Mouse (Mus musculus) common myeloid progenitor, adult 5-6 weeks (primary cell): ENCODE data around the gene Adipoq. TPM values are rescaled to one million over a fixed set of nuclear protein-coding genes. Genes with fewer than 3 reads are reported as not detected.

Experiments
- ATAC-seq: replicated peaks from 2 replicates; pipeline ENCODE4 v1.8.0; 2016; ENCODE audit warnings: low read depth, mild to moderate bottlenecking, moderate TSS enrichment, inconsistent platforms; ENCODE audit not compliant: poor library complexity, severe bottlenecking
- total RNA-seq: library from RNA; stranded (forward); fragments of 200-1000, 187-1606 nt; gene quantifications from 2 replicates; pipeline ENCODE4 v1.2.3, GENCODE M21; 2017

Adipoq gene
- total RNA-seq, 1 experiment from 2014 or later = not detected

DNA sequence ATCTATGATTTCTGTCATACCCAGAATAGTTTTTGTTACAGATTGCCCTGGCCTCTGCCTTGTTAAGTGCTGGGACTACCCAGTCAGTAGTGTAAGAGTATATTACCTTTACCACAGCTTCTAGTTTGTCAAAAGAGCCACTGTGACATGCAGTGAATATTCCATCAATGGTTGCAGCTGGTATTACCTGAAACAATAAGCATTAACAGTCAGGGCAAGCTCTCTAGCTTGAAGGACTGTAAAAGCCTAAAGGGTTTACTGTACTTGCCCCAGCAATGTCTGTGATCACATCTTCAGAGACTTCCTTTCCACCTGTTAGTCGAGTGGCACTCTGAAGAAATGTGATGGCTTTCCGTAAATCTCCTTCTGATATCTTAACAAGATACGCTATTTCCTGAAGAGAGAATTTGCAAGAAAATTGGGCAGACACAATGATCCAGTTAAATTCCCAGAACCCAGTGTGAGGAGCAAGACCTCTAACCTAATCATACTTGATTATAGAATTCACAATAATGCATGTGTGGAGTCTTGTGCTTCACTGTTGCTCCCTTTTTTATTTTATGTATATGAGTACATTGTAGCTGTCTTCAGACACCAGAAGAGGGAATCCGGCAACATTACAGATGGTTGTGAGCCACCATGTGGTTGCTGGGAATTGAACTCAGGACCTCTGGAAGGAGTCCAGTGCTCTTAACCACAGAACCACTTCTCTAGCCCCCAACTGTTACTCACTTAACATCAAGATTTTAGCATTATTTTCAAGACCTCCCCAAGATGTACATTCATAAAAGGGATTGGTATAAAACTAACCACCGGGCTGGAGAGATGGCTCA lies 31.8 kb upstream of the Adipoq start:
- peak; percentile 27; the same call in 1 of the 2 replicates for ATAC-seq

DNA sequence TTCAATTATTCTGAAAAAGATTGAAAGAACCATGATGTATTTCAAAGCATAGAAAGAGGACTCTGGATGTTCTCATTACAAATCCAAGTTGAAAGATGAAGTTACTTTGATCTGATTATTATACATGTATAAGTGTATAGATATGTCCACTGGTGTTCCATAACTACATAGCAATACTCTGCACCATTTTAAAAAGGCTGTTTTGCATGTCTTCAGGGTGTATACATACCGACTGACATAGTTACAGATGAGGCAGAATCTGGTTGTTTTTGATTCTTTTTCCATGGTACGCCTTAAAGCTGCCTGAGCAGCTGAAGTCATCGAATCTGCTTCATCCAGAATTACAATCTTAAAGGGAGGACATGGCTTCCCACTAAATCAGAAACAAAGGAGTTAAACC lies 30.9 kb upstream of the Adipoq start:
- ATAC-seq = no peak

DNA sequence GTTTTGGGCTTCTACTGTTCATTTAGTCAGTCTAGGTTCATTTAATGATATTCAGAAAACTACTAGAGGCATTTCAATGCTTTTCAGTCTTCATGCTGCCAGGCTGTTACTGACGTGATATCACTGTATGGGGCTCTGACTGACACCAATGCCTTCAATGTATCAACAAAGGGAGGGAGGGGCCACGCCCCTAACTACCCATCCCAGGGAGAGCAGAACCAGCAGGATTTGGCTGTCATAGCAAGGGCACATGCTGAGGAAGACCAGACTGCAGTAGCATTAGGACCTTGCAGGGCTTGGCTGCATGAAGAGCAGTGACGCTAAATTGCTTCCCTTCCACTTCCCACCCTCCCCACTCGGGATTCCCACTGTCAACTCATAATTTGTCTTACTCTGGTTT lies 29.2 kb upstream of the Adipoq start:
- ATAC-seq = no peak

GRCm38 (mm10) chr16:23122446-23122845 lies 23.9 kb upstream of the Adipoq start:
- no peak for ATAC-seq

- ATAC-seq = no peak
Observed at GRCm38 (mm10) chr16:23123104-23123503, 23.2 kb upstream of the Adipoq start.

DNA sequence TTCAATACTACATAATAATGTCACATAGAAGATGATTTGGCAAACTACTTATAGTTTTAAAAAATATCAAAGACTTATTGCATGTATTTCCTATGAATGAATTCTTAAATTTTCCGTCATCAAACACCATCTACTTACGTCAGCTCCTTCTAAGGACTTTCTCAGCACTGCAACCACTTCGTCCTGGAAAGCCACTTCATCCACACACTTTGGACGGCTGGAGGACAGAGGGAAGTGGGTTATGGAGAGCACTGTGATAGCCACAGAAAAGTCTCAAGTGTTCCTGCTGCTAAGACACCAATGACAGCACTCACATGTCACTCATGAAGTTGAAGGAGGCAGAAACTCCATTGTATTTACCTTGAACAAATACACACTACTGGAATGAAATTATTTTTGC lies 21.9 kb upstream of the Adipoq start:
- no peak for ATAC-seq

DNA sequence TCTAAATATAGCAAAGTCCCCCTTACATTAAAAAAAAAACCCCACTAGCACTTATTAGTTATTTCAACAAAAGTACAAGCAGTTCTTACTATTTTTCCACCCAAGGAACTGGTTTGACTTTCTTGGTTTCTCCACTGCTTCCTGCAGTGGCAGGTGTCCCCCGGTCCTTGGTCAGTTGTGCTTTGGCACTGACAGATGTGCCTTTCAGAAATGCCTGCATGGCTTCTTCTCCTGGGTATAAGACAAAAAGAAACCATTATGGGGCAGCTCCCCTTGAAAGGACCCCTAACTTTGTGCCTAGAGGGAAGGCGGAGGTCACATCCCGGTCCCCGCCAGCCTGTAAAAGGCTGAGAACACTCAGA lies 19.0 kb upstream of the Adipoq start:
- no peak; the same call in 1 of the 2 replicates for ATAC-seq

GRCm38 (mm10) chr16:23127673-23128375 lies 18.5 kb upstream of the Adipoq start, which contains the start of gene Rfc4:
Rfc4 (minus strand) TSS chr16:23127737.
- ATAC-seq = peak; percentile 97

DNA sequence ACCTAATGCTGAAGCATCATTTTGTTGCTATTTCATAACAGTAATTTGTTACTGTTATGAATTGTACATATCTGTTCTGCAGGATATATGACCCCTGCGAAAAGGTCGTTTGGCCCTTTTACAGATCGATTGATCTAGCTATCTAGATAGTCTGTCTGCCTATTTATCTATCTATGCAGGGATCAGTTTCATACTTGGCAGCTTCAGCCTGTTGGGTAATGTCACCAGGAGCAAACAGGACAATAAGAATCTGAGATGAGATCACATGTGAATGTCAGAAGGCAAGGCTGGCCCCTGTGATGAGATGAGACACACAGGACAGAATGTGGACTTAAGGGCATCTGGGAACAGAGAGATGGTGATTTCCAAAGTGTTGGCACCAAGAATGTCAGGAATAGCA lies 16.0 kb upstream of the Adipoq start:
- ATAC-seq = no peak

GRCm38 (mm10) chr16:23132336-23132735 lies 14.0 kb upstream of the Adipoq start:
- ATAC-seq = no peak

DNA sequence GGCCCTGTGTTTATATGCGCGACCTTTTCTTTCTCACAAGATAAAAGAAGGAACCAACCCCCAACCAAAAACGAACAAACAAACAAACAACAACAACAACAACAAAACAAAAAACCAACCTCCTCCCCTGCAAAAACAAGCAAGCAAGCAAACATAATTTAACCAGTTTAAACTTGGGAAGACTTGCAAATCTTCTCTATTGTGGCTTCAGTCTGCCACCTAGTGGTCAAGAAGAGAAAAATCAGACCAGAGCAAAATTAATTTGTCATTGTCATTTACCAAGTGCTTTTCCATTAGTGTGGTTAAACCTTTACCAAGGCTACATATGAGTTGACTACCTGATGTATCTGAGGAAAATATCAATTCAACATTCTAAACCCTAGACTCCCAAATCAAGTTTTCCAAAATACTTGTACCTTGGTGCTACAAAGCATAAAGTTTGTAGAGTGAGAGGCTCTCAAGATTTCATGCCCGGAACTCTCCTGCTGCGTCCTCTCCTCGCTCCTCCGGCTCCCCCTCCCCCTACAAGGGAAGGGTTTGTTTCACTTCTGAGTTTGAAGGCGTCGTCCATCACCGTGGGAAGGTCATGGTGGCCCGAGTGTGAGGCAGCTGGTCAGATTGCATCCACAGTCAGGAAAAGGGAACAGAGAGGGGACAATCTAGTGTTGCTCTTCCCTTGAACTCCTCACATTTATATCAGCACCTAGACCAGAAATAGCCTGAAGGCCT lies 10.8 kb upstream of the Adipoq start:
- peak; percentile 61 for ATAC-seq

DNA sequence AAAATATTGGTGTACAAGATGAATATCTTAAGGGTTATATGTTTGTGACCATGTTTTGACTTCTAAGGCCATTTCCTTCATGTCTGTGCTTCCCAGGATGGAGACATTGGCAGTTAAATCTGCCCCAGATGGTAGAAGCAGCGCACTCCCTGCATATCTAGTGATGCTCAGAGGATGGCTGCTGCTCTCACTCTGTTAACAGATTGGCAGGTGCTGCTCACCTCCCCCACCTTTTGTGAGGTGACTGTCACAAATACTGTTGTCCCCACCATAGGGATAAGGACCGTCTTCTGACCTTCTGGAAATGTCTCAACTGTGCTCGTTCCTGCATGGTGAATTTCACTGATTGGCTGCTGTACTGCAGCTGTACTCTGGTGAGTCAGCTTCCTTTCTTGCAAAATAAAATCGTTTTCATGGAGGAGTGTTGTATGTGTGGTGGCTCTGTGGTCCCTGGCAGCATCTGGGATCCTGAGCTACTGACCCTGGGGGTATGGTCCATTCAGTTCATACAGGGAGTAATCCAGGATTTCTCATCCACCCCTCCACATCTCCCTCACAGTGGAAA lies 9.8 kb upstream of the Adipoq start:
- ATAC-seq = peak; percentile 55

DNA sequence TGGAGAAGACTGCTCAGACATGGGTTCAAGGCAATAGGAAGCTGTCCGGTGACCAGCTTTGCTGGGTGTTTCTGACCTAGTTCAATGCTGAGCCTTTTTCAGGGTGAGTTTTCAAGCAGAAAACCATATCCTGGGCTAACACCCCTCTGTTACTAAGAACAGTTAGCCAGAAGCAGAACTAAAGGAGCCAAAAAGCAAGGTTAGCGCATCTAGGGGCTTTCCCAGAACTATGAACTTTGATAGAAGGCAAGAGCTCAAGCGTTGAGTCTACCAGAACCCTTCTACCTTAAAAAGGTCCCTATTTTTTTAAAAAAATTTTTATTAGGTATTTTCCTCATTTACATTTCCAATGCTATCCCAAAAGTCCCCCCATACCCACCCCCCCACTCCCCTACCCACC lies 5.4 kb upstream of the Adipoq start:
- ATAC-seq = no peak

DNA sequence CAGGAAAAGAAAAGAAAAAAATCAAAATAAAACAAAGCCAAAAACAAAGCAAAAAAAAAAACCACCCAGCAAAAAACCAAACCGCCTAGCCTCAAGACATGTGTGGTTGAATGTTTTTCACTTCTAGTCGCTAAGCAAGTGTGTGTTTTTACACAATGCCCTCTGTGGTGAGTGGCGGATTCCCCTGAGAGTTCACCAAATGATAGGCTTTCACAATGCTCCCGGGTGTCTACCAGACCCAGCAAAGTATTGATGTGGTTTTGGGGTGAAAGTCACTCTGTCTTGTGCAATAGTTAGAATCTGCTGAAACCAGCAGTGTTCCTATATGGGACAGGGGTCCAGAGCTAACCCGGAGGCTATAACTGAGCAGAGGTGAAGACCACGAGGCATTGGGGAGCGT lies 2.0 kb upstream of the Adipoq start:
- peak; percentile 93 for ATAC-seq

- no peak for ATAC-seq
Observed at GRCm38 (mm10) chr16:23145211-23145610, 1.1 kb upstream of the Adipoq start.

- ATAC-seq = no peak
Observed at GRCm38 (mm10) chr16:23148936-23149335, 2.6 kb downstream of the Adipoq start.

GRCm38 (mm10) chr16:23149396-23149795 lies 3.1 kb downstream of the Adipoq start:
- no peak for ATAC-seq

- peak; percentile 42; the same call in 1 of the 2 replicates for ATAC-seq
Observed at GRCm38 (mm10) chr16:23151423-23151822, 5.1 kb downstream of the Adipoq start.

- ATAC-seq = no peak
Observed at GRCm38 (mm10) chr16:23154261-23154660, 7.9 kb downstream of the Adipoq start.

DNA sequence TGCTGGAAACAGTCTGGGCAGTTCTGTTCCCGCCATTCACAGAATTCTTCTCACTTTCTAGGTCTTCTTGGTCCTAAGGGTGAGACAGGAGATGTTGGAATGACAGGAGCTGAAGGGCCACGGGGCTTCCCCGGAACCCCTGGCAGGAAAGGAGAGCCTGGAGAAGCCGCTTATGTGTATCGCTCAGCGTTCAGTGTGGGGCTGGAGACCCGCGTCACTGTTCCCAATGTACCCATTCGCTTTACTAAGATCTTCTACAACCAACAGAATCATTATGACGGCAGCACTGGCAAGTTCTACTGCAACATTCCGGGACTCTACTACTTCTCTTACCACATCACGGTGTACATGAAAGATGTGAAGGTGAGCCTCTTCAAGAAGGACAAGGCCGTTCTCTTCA lies 10.7 kb downstream of the Adipoq start:
- no peak for ATAC-seq
